Mouse (Mus musculus) left cerebral cortex, postnatal 4 days (tissue): ENCODE data around the gene Kat5. TPM values are rescaled to one million over a fixed set of nuclear protein-coding genes. Genes with fewer than 3 reads are reported as not detected.
A peak's percentile ranks its signal among the peaks of the same experiment; 100 is the strongest.

Experiments
- DNase-seq: peaks from one replicate; pipeline ENCODE4 v3.0.0-alpha.2; 2022
- intact Hi-C: fragments of 180-260 bp; cut with DNase I; formaldehyde crosslinking; loops from one replicate; pipeline ENCODE4 v1.15.1; 2025
- total RNA-seq, 2 experiments: library from RNA; stranded (reverse); gene quantifications; 2 replicates each; pipeline ENCODE4 v1.2.3; 2021

Kat5 gene
- total RNA-seq, result 10 to 100 TPM; 84.6 to 98.4 TPM

DNA sequence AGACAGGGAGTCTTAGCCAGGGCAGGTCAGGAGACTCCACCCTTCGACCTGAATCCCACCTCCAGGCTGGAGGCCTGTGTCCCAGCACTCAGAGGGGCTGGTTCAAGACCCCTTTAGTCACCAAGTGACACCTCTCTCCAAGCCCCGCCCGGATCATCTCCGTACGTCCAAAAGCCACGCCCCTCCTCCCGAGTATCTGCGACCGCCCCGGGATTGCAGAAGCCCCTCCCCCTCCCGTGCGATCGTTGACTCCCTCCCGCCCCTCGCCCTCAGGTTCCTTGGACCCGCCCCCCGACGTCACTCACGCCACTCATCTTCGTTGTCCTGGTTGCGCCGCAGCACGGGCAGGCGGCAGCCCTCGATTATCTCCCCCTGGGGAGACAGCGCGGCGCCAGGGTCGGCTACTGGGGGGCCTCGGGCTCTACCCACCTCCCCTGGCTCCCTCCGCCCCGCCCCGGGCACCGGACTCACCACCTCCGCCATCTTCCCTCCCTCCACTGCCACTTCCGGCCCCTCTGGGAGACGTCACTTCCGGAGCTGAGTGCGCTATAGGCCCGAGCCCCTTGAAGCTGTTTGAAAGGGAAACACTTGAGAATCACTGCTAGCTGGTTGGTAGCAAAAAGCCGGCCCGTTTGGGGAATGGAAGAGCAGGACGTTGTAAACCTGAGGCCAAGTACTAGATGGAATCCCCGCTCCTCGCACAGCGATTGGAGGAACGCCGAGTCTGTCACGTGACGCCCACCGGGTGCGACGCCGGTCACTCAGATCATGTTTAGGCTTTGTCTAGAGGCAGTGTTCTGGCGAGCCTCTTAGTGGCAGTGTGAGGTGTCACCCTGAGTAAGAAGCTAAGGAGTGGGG, at the start of gene Kat5:
Gene Kat5, minus strand, starts transcription at position 691 of the 858 bp plus-strand sequence.
- intact Hi-C loops, result loop anchor here (2.0 kb wide), 1 partner anchor 27 kb away; the partner anchor contains the start of gene Rela
- DNase-seq, result peak; percentile 93

DNA sequence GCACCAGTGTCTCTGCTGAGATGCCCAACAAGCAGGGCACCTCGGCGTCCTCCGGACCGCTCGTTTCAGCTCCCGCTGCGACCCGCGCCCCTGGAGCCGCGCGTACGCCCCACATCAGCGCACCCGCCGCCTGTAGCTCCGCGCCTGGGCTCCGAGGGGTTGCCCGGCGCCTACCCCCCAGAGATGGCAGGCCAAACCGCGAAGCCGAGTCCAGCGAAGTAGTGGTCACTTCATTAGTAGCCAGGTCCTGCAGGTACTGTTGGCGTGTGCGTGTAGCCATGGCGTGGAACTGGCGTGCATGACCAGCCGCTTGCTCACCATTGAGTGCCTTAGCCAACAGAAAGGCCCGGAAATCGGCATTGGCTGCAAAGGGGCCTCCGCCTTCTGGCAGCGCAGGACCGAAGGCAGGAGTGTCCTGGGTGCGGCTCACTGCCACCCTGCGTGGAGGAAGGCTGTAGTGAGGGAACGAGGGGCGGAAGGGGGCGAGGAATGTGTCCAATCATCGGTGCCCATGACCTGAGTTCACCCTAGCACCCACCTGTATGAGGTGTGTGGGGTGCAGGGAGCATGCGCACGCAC, 44.8 kb upstream of the Kat5 start:
- intact Hi-C loops, result no loop called here
- DNase-seq, result no peak

DNA sequence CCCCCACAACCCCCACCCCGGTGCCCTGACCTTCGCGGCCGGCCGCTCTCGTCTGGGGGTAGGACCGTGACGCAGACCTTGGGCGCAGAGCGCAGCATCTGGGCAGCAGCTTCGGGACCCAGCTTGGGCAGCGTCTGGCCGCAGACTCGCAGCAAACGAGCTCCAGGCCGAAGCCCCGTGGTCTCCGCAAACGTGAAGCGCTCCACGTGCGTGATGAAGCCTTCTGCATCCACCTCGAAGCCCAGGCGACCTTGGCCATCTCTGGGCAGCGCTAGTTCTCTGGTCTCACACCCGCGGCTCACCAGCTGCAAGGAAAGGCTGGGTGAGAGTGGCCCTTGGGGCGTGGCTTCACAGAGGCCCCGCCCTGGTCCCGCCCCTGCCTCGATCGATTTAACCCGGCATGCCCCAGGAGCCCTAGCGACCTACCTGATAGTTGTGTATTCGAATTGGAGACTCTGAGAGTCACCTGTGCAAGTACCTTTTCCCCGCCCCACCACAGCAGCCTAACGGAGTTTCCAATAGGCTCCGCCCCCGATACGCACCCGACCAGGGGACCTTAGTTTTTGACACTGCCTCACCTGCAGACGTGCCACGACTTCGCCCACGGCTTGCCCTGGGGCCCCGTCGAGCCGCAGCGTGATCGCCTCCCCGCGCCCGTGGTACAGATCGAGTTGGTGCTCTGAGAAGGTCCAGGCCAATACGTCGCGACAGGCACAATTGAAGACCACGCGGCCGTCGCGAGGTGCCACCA, 44.1 kb upstream of the Kat5 start:
- DNase-seq, result no peak
- intact Hi-C loops, result no loop called here

DNA sequence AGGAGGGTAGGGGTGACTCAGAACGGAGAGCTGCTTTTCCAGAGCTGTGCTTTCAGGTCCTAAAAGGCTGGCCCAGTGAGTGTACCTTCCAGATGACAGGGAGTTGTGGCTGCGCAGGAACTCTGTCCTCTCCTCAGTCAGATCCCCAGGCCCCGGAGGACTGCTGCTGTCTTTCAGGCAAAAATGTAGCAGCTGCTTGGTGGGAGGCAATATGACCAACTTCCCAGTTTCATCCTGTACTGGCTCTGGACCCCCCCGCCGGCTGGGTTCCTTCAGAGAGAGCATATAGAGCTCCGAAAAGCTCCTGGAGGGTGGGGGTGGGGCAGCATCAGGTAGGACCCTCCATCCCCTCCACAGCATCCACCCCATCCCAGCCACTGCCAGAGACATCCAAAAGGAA, 42.5 kb upstream of the Kat5 start:
- intact Hi-C loops, result no loop called here
- no peak for DNase-seq

DNA sequence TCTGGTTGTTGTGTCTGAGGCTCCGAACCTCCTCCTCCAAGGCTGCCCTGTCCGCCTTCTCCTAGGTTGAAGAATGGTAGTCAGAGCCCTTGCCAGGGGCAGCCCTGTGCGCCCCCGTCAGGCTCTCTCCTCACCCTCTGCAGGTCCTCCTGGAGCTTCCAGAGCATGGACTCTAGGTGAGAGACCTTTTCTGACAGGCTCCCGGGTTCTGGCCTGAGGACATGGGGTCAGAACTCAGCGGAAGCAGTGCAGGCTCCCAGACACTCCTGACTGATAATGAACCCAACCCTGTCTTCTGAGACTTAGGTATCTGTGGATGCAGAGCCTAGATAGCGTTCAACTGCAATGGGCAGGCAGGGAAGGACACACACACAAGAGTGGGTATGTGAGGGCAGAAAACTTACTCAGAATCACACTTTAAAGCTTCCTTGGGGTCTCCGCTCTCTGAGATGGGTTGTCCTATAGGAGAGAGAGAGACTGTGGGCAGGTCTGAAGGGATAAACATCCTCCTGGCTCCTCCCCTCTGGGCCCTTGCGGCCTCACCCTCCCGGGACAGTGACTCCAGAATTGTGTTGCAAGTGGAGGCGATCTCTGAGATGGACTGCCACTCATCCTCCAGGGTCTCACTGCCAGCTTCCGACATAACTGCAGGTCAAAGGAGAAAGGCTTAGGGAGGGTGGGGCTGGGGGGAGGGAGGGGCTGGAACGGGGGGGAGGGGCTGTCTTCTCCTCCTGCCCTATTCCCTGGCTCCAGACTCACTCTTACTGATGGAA, 41.7 kb upstream of the Kat5 start:
- intact Hi-C loops, result no loop called here
- no peak for DNase-seq

DNA sequence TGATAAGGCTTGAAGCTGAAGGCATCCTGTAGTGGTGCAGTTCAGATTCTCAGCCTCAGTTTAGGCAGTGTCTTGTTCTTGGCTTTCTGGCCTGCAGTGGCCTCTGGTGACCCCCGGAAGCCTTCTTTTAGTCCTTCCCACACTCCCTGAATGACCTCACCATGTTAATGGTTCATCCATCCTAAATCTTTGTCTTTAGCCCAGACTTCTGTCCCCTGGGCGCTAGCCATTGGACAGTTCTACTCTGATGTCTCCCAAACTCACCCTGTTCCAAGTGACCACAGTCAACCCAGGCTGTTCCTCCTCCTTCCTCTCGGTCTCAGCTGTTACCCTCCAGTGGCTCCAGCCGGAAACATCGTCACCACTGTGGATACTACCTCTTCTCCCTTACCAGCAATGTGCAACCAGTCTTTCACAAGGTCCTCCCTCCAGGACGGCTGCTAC, 39.3 kb upstream of the Kat5 start:
- intact Hi-C loops, result no loop called here
- no peak for DNase-seq

DNA sequence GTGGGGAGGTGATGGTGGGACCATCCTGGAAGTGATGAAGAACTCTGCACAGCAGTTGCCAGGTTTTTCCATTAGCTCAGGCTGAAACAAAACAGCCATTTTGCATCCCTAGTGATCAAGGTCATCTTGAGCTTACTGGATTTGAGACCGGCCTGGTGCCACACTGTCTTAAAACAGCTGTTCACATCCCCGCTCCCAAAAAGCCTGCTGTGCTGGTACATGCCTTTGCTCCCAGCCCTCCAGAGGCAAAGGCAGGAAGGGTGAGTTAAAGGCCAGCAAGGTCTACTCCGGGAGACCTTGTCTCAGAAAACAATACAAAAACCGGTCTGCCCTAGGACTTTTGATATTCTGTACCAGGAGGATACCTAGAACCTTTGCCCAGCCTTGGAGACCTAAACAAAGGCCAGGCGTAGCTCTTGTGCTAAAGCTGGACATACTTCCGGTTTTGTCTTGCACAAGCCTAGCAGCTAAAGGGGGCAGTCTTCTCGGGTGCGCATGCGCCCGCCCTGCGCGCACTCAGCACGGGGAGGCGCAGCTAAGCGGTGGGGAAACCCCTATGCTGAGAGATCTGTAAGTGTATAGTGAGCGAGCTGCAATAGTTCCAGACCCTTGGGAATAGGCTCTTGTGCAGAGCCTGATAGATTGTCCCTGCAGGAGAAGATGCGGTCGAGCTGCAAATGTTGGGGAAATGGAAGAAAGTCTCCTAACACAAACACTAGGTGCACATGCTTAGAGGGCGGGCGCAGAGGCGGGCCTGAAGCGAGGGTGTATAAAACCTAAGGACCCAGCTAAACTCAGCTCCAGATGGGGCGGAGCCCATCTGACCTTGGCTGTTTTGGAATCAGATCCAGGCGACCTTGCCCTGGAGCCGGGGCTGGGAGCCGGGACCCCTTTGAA, 38.6 kb upstream of the Kat5 start:
- intact Hi-C loops, result no loop called here
- peak; percentile 76 for DNase-seq

DNA sequence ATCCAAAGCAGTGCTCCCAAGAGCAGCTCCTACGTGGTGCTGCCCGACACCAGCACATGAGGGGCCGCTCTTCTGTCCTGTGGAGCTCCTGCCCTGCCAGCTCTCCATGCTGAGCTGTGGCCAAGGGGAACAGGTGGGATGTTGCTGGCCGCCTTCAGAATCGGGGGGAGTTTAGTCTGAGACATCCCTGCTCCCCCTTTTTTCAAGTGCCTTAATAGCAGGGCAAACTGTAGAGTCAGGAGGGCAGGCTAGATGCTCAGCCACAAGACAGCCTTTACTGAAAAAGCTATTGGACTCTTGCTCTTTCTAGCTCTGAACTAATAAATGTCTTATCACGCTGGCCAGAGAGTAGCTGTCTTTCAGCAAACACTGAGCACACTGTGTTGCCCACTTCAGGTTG, 37.8 kb upstream of the Kat5 start:
- intact Hi-C loops, result no loop called here
- no peak for DNase-seq

DNA sequence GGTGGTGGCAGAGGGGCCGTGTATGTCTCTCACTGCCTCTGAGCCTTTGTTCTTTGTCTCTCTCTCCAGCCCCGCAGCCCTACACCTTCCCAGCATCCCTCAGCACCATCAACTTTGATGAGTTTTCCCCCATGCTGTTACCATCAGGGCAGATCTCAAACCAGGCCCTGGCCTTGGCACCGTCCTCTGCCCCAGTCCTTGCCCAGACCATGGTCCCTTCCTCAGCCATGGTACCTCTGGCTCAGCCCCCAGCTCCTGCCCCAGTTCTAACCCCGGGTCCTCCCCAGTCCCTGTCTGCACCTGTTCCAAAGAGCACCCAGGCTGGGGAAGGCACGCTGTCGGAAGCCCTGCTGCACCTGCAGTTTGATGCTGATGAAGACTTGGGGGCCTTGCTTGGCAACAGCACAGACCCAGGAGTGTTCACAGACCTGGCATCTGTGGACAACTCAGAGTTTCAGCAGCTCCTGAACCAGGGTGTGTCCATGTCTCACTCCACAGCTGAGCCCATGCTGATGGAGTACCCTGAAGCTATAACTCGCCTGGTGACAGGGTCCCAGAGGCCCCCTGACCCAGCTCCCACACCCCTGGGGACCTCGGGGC, 36.8 kb upstream of the Kat5 start:
- intact Hi-C loops, result no loop called here
- no peak for DNase-seq

DNA sequence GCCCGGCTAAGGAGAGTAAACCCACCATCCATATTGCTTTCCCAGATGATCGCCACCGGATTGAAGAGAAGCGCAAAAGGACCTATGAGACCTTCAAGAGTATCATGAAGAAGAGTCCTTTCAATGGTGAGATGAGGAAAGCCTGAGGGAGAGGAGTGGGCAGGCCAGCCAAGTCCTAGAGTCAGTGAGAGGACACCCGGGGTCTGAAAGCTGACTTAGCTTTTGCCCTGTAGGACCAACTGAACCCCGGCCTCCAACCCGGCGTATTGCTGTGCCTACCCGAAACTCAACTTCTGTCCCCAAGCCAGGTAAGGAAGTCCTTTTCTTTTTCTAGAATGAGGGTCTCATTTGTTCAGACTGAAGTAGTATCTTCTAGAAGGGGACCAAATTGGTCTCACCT, 35.2 kb upstream of the Kat5 start:
- DNase-seq, result no peak
- intact Hi-C loops, result no loop called here

DNA sequence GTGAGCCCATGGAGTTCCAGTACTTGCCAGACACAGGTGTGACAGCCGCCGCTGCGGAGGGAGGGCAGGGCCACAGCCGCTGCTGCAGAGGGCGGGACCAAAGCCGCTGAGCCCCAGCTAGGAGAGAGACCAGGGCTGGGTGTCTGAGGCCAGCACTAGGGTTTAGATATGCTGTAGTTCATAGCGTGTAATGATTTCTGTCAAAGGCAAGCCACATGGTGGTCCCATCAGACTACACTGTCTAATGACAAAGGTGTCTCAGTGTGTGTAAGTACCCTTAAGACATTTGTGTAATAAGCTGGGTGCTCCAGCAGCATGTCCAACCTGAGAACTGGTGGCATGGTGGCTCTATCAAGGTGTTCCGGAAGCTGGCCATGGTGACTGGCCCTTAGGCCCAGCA, 31.6 kb upstream of the Kat5 start:
- intact Hi-C loops, result no loop called here

DNA sequence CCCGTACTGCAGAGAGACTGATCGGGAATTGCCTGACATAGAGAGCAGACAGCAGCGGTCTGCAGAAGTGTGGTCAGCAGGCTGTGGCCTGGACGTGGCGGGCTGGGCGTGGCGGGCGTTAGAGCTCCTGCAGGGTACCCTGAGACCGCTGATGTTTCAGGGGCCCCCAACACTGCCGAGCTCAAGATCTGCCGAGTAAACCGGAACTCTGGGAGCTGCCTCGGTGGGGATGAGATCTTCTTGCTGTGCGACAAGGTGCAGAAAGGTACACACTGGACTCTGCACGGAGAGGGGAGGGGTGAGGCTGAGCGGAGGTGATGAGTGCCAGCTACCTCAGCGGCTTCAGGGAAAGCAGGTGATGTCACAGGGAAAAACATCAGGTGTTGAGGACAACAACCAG, 31.0 kb upstream of the Kat5 start:
- intact Hi-C loops, result no loop called here

More for the DNA sequence above, 31.6 kb upstream of the Kat5 start:
- DNase-seq, result no peak

DNA sequence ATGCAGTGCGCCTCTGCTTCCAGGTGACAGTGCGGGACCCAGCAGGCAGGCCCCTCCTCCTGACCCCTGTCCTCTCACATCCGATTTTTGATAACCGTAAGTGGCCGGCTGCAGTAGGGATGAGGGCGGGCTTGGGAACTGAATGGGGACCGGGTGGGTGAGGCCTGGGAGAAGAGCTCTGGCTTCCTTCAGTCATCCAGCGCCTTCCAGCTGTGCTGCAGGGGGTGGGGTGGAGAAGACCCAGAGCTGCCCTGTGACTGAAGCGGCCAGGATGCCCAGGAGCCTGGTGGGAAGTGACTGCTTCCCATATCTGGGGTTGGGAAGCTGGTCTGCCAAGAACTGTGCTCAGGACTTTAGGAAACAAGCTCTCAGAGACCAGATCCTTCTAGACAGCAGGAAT, 30.3 kb upstream of the Kat5 start:
- no peak for DNase-seq
- intact Hi-C loops, result no loop called here

More for the DNA sequence above, 31.0 kb upstream of the Kat5 start:
- no peak for DNase-seq

DNA sequence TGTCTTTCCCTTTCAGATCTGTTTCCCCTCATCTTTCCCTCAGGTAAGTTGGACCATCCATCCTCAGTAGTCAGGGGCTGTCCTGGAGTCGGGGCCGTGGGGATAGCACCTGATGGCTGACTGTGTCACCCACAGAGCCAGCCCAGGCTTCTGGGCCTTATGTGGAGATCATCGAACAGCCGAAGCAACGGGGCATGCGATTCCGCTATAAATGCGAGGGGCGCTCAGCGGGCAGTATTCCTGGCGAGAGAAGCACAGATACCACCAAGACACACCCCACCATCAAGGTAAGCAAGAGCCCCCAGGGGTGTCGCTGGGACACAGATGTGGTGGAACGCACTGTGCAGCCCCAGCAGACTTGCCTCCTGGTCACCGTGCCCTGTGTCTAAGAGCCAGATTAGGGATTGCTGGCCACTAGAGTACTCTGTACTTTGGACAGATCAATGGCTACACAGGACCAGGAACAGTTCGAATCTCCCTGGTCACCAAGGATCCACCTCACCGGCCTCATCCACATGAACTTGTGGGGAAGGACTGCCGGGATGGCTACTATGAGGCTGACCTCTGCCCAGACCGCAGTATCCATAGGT, 28.5 kb upstream of the Kat5 start:
- no peak for DNase-seq
- intact Hi-C loops, result no loop called here

DNA sequence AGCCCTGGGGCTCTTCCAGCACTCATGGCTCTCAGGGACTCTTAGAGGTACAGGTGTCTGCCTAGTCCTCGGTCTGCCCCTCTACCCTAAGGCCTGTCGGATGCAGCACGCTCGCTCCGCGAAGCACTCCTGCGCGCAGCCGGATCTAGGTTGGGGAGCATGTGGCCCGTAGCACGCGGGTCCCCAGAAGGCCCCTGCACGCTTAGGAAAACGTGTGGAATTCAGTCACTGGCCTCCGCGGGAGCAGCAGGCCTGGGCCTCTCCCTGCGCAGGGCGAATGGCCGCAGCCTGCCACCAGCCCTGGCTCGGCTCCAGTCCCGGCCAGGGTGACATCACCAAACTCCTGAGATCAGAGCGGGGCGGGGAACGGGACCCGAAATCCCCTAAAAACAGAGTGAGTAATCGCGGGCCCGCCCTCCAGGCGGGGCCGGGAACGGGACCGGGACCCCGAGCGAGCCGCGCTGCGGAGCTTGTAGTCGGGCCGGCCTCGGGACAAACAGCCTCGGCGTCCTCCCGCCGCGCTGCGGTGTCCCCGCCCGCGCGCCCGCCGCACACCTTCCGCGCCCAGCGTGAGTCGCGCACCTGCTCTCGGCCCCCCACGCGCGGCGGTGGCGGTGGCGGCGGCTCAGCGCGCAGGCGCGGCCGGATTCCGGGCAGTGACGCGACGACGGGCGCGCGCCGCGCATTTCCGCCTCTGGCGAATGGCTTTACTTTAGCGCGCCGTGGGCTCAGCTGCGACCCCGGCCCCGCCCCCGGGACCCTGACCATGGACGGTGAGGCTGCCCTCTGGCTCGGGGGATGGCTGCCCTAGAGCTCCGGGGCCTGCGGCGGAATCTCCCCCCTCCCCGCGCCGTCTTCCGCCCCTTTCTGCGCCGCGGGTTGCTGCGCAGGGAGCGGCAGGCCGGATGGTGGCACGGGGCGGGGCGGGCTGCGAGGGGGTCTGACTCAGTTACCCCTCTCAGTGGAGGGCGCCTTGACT, 27.3 kb upstream of the Kat5 start, which contains the start of gene Rela:
Gene Rela, plus strand, starts transcription at position 415 of the 979 bp plus-strand sequence.
- intact Hi-C loops, result loop anchor here (2.0 kb wide), 1 partner anchor 27 kb away; the partner anchor contains the start of gene Kat5
- peak; percentile 92 for DNase-seq

DNA sequence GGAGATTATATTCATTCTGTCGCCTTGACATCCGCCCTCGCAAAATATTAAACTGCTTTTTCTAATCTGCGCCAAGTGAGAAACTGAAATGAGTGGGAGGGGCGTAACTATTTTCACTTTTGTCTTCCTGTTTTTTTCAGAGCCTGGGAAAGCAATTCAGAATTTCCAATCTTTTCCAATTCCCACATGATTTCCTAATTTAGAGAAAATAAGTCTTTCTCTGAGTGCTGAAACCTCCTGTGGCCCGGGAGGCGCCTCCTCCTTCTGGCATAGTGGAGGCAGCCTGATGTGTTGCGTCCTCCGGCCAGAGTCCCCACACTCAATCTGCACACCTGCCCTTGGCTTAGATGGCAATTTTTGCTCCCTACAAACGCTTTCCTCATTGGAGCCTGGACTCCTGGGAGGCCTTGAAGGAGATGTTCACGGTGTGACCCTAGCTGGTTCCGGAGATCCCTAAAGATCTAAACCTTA, 26.6 kb upstream of the Kat5 start:
- DNase-seq, result no peak
- intact Hi-C loops, result loop anchor here (2.0 kb wide), 1 partner anchor 26 kb away; the partner anchor contains the start of gene Kat5

DNA sequence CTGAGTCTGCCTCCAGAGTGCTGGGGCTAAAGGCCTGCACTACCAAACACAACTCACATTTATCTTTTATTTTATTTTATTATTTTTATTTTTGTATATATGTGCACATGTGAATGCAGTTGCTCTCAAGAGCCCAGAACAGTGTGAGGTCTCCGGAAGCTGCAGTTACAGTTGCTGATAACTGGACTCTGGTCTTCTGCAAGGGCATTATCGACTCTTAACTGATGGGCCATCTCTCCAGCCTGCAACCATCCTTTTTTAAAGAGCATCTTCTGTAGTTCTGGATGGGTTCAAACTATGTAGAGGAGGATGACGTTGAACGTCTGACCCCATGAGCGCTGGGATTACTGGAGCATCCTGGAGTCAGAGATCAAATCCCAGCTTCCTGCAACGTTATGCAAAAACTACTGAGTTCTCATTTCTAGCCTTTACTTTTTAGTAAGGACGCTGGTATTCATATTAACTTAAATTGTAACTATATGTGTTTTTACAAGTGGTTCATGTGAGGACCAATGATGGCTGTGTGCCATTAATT, 26.1 kb upstream of the Kat5 start:
- intact Hi-C loops, result loop anchor here (2.0 kb wide), 1 partner anchor 25 kb away; the partner anchor contains the start of gene Kat5

More for the DNA sequence above, 26.1 kb upstream of the Kat5 start:
- DNase-seq, result no peak
